Mouse (Mus musculus) embryonic facial prominence, embryonic 12.5 days (tissue): ENCODE measurements around the gene Fkbp2. TPM values are rescaled to one million over a fixed set of nuclear protein-coding genes. Genes with fewer than 3 reads are reported as not detected.

ENCODE experiments used
- ATAC-seq: fragments of 200-750 bp; cut with Nextera tagmentation; 2 replicates; pipeline ENCODE4 v1.8.0; 2017; ENCODE audit not compliant: insufficient number of reproducible peaks, insufficient read depth, low FRiP score, low TSS enrichment
- H3K27ac ChIP-seq: fragments of 300-500 bp; sonication (generic); 2 replicates; pipeline ENCODE4 v1.5.1; 2016; ENCODE audit warnings: mild to moderate bottlenecking
- H3K27me3 ChIP-seq: fragments of 300-500 bp; sonication (generic); 2 replicates; pipeline ENCODE4 v1.6.1; 2016; ENCODE audit warnings: mild to moderate bottlenecking, moderate library complexity
- H3K36me3 ChIP-seq: fragments of 300-500 bp; sonication (generic); 2 replicates; pipeline ENCODE4 v1.6.1; 2016; ENCODE audit warnings: mild to moderate bottlenecking
- H3K4me1 ChIP-seq: fragments of 300-500 bp; sonication (generic); 2 replicates; pipeline ENCODE4 v1.6.1; 2016
- H3K4me2 ChIP-seq: fragments of 300-500 bp; sonication (generic); replicated peaks from 2 replicates; pipeline ENCODE4 v1.6.1; 2016; ENCODE audit warnings: mild to moderate bottlenecking, moderate library complexity
- H3K4me3 ChIP-seq: fragments of 300-500 bp; sonication (generic); 2 replicates; pipeline ENCODE4 v1.5.1; 2016; ENCODE audit warnings: mild to moderate bottlenecking
- H3K9ac ChIP-seq: fragments of 300-500 bp; sonication (generic); 2 replicates; pipeline ENCODE4 v1.6.1; 2016; ENCODE audit warnings: mild to moderate bottlenecking, moderate library complexity
- H3K9me3 ChIP-seq: fragments of 300-500 bp; sonication (generic); 2 replicates; pipeline ENCODE4 v1.6.1; 2016; ENCODE audit warnings: mild to moderate bottlenecking, moderate library complexity
- WGBS: fragments of 180-500 bp; shearing (Covaris S2); methylation state at CpG from one replicate; pipeline ENCODE4 v1.1.7; 2016; 5-methylcytosine and 5-hydroxymethylcytosine counted together
- polyA plus RNA-seq: library from polyadenylated mRNA; unstranded; fragments of >200 nt; fragmentation: Nextera tagmentation; extraction: Ambion mirVana; gene quantifications from 2 replicates; pipeline ENCODE4 v1.2.1, GENCODE M21; 2016

Gene Fkbp2
- polyA plus RNA-seq, 1 experiment from 2014 or later, result 76.2 TPM

- Histone ChIP-seq H3K4me3 (no peak overlapping the region), H3K27me3 (no peaks in the 10 kb centered on the region), H3K36me3 (peaks cover 11% of the 10 kb centered on the region), H3K9ac (no peak overlapping the region), H3K4me1 (peaks cover 30% of the 10 kb centered on the region), H3K4me2 (no peak overlapping the region), H3K27ac (no peak overlapping the region), H3K9me3 (no peaks in the 10 kb centered on the region)
- 78% methylated on average over 8 of the region's 8 CpGs for WGBS
- ATAC-seq, result no peak
These were observed 8.9 kb upstream of the Fkbp2 start for GRCm38 (mm10) chr19:6989251-6989650.

GRCm38 (mm10) chr19:6987904-6988285 lies 7.6 kb upstream of the Fkbp2 start:
- peaks cover 23% of the 10 kb centered on the region for H3K36me3 ChIP-seq
- H3K9ac ChIP-seq, result peak overlapping the region; percentile 88
- peaks cover 23% of the 10 kb centered on the region for H3K4me1 ChIP-seq
- H3K9me3 ChIP-seq, result no peaks in the 10 kb centered on the region
- H3K4me2 ChIP-seq, result peak overlapping the region; percentile 86
- H3K27ac ChIP-seq, result peak overlapping the region; percentile 91
- H3K4me3 ChIP-seq, result peak overlapping the region; percentile 91
- under 1% methylated on average over 8 of the region's 8 CpGs for WGBS
- H3K27me3 ChIP-seq, result no peaks in the 10 kb centered on the region
- no peak for ATAC-seq

GRCm38 (mm10) chr19:6987061-6987903 lies 7.0 kb upstream of the Fkbp2 start, which contains the start of gene Vegfb:
TSS of gene Vegfb (minus strand) at chr19:6987651.
- H3K4me1 ChIP-seq, result peaks cover 21% of the 10 kb centered on the region
- H3K4me2 ChIP-seq, result peak within 1 kb of the TSS; percentile 86
- peak within 1 kb of the TSS; percentile 88 for H3K9ac ChIP-seq
- H3K4me3 ChIP-seq, result peak within 1 kb of the TSS; percentile 91
- WGBS, result under 1% methylated on average over 75 of the region's 85 CpGs
- no peaks in the 10 kb centered on the region for H3K27me3 ChIP-seq
- no peaks in the 10 kb centered on the region for H3K9me3 ChIP-seq
- peak within 1 kb of the TSS; percentile 91 for H3K27ac ChIP-seq
- peaks cover 29% of the 10 kb centered on the region for H3K36me3 ChIP-seq
- ATAC-seq, result peak; percentile 36

GRCm38 (mm10) chr19:6985951-6986708 lies 5.8 kb upstream of the Fkbp2 start:
- peak overlapping the region; percentile 86 for H3K4me2 ChIP-seq
- peaks cover 19% of the 10 kb centered on the region for H3K4me1 ChIP-seq
- WGBS, result 80% methylated on average over 10 of the region's 10 CpGs
- peak overlapping the region; percentile 88; the same call in 1 of the 2 replicates for H3K9ac ChIP-seq
- no peak for ATAC-seq
- no peaks in the 10 kb centered on the region for H3K9me3 ChIP-seq
- no peaks in the 10 kb centered on the region for H3K27me3 ChIP-seq
- peaks cover 29% of the 10 kb centered on the region for H3K36me3 ChIP-seq
- H3K4me3 ChIP-seq, result peak overlapping the region; percentile 91
- no peak overlapping the region for H3K27ac ChIP-seq

GRCm38 (mm10) chr19:6985300-6985699 lies 5.0 kb upstream of the Fkbp2 start:
- H3K27me3 ChIP-seq, result no peaks in the 10 kb centered on the region
- 80% methylated on average over 19 of the region's 19 CpGs for WGBS
- H3K9me3 ChIP-seq, result no peaks in the 10 kb centered on the region
- peaks cover 29% of the 10 kb centered on the region for H3K36me3 ChIP-seq
- H3K4me3 ChIP-seq, result no peak overlapping the region
- H3K4me2 ChIP-seq, result no peak overlapping the region
- peaks cover 22% of the 10 kb centered on the region for H3K4me1 ChIP-seq
- no peak overlapping the region for H3K27ac ChIP-seq
- 0 out of 2 replicates have a peak overlapping the region, but pooled peaks have one; percentile 2 for H3K9ac ChIP-seq
- no peak for ATAC-seq

- H3K27ac ChIP-seq, result no peak overlapping the region
These were observed 3.3 kb upstream of the Fkbp2 start for GRCm38 (mm10) chr19:6983621-6984020.

GRCm38 (mm10) chr19:6981465-6981864 lies 1.2 kb upstream of the Fkbp2 start:
- peak overlapping the region; percentile 75; the same call in 1 of the 2 replicates for H3K9ac ChIP-seq
- peaks cover 40% of the 10 kb centered on the region for H3K4me1 ChIP-seq
- 91% methylated on average over 4 of the region's 4 CpGs for WGBS
- no peaks in the 10 kb centered on the region for H3K9me3 ChIP-seq
- H3K36me3 ChIP-seq, result peaks cover 49% of the 10 kb centered on the region
- ATAC-seq, result no peak
- H3K4me2 ChIP-seq, result peak overlapping the region; percentile 64; the same call in 1 of the 2 replicates
- no peak overlapping the region for H3K27ac ChIP-seq
- H3K27me3 ChIP-seq, result no peaks in the 10 kb centered on the region
- H3K4me3 ChIP-seq, result no peak overlapping the region; the same call in 1 of the 2 replicates

More at GRCm38 (mm10) chr19:6983621-6984020, 3.3 kb upstream of the Fkbp2 start:
- no peak overlapping the region for H3K4me2 ChIP-seq
- H3K9me3 ChIP-seq, result no peaks in the 10 kb centered on the region
- 90% methylated on average over 5 of the region's 5 CpGs for WGBS
- no peaks in the 10 kb centered on the region for H3K27me3 ChIP-seq
- H3K4me3 ChIP-seq, result no peak overlapping the region
- peaks cover 30% of the 10 kb centered on the region for H3K36me3 ChIP-seq
- H3K9ac ChIP-seq, result no peak overlapping the region
- ATAC-seq, result no peak
- peaks cover 30% of the 10 kb centered on the region for H3K4me1 ChIP-seq

- under 1% methylated on average over 59 of the region's 59 CpGs for WGBS
- H3K27ac ChIP-seq, result peak overlapping the region; percentile 88
- H3K4me1 ChIP-seq, result peaks cover 39% of the 10 kb centered on the region
- H3K4me2 ChIP-seq, result peak overlapping the region; percentile 64
- ATAC-seq, result peak; percentile 89
- no peaks in the 10 kb centered on the region for H3K27me3 ChIP-seq
- H3K36me3 ChIP-seq, result peaks cover 40% of the 10 kb centered on the region
- peak overlapping the region; percentile 63 for H3K4me3 ChIP-seq
- peak overlapping the region; percentile 75 for H3K9ac ChIP-seq
- H3K9me3 ChIP-seq, result no peaks in the 10 kb centered on the region
These were observed 568 bp downstream of the Fkbp2 start for GRCm38 (mm10) chr19:6979486-6980380.

GRCm38 (mm10) chr19:6979001-6979479 lies 1.3 kb downstream of the Fkbp2 start:
- 7% methylated on average over 11 of the region's 11 CpGs for whole genome bisulfite sequencing
- H3K4me1 ChIP-seq, result peaks cover 39% of the 10 kb centered on the region

GRCm38 (mm10) chr19:6978639-6978974 lies 1.7 kb downstream of the Fkbp2 start:
- ATAC-seq, result no peak
- peak overlapping the region; percentile 88 for H3K27ac ChIP-seq
- H3K27me3 ChIP-seq, result no peaks in the 10 kb centered on the region
- H3K4me2 ChIP-seq, result peak overlapping the region; percentile 64
- peaks cover 39% of the 10 kb centered on the region for H3K4me1 ChIP-seq
- H3K36me3 ChIP-seq, result peaks cover 31% of the 10 kb centered on the region
- H3K9ac ChIP-seq, result peak overlapping the region; percentile 61; the same call in 1 of the 2 replicates
- WGBS, result 44% methylated on average over 3 of the region's 3 CpGs
- H3K4me3 ChIP-seq, result peak overlapping the region; percentile 63
- H3K9me3 ChIP-seq, result no peaks in the 10 kb centered on the region

More at GRCm38 (mm10) chr19:6979001-6979479, 1.3 kb downstream of the Fkbp2 start:
- H3K4me2 ChIP-seq, result peak overlapping the region; percentile 64
- no peaks in the 10 kb centered on the region for H3K27me3 ChIP-seq
- H3K9me3 ChIP-seq, result no peaks in the 10 kb centered on the region
- H3K4me3 ChIP-seq, result peak overlapping the region; percentile 63
- peaks cover 36% of the 10 kb centered on the region for H3K36me3 ChIP-seq
- H3K9ac ChIP-seq, result peak overlapping the region; percentile 61
- peak overlapping the region; percentile 88 for H3K27ac ChIP-seq
- ATAC-seq, result no peak
